Mouse (Mus musculus) layer of hippocampus, adult 9-11 months (tissue): ENCODE results near the gene Trim56.
A peak's percentile ranks its signal among the peaks of the same experiment; 100 is the strongest.

Source experiments
- DNase-seq: peaks from one replicate; pipeline ENCODE4 v3.0.0; 2022

The Trim56 gene

GRCm38 (mm10) chr5:137073141-137073540 is 42.9 kb downstream of the Trim56 start:
- no peak for DNase-seq

GRCm38 (mm10) chr5:137072079-137072960 is 43.7 kb downstream of the Trim56 start, which contains the start of gene Serpine1:
Gene Serpine1 (minus strand): TSS chr5:137072268.
- peak; percentile 76 for DNase-seq

GRCm38 (mm10) chr5:137070881-137071605 is 45.0 kb downstream of the Trim56 start:
- no peak for DNase-seq

DNA sequence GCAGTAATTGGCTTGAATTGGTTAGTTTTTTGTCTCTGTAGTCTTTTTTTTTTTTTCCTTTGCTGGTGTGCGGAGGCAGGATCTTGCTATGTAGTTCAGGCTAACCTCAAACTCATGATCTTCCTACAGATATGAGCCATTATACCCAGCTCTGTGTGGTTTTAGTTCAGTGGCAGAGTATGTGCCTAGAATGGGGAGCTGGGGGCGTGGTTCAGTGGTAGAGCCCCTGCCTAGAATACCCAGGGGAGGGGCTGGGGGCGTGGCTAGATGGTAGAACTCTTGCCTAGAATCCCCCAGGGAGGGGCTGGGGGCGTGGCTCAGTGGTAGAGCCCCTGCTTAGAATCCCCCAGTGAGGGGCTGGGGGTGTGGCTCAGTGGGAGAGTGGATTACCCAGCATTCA is 47.3 kb downstream of the Trim56 start:
- no peak for DNase-seq

GRCm38 (mm10) chr5:137065923-137066322 is 50.1 kb downstream of the Trim56 start:
- no peak for DNase-seq

DNA sequence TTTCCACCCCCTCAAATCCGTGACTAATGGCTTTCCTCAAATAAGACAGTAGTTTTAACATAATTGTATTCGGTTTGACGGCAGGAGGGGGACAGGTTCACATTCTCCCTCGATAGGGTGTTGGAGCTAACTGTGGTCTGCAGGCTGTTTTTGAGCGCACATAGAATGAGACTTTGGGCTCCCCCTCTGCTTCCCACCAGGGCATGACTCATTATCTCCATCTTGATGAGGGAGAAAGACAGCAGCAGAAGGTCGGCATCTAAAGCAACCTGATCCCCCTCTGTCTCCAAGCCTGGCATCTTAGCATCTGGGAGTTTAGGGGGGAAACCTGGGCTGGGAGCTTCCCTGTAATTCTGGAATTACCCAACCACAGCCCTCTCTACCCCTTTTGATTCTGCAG is 50.6 kb downstream of the Trim56 start:
- no peak for DNase-seq

DNA sequence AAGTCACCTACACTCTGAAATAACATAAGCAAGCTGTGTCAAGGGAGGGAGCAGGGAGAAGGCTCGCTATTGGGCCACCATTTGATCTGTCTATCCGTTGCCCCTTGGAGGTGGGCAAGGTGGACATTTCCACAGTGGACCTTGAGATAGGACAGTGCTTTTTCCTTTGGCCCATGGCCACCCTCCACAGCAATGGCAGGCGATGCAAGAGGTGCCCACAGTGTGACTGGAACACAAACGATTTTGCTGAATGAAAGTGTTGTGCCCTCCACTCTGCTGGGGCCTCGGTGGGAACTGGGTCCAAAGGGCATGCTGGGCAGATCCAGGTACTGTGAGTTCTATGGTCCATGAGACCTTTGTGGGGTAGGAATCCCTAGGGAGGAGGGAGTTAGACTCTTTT is 53.4 kb downstream of the Trim56 start:
- no peak for DNase-seq

DNA sequence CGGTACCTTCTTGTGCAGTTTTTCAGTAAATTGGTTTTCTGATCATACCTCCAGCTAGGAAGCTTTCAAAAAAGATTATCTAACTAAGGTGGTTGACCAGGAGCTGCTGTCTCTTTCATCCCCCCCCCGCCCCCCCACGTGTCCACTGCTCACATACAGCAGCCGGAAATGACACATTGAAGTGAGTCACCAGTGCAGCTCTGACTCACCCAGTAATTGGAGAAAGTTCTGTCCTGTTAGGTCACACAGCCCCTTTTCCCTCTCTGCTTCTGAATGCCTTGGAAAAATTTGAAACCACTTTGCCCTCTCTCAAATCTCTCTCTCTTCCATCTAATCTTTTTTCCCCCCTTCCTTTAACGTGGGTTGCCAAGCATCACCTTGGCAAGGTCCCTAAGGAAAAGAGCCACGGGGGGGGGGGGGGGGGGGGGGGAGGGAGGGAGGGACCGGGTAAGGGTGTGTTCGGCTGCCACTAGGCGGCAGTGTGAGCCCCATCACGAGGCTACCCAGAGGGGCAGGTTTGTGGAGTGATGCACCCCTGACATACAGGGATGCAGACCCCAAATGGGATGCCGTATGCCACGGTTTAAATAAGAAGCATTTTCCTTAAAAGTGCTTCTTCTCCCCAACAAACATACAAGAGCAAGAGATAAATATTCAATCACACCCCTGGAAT is 54.1 kb downstream of the Trim56 start:
- DNase-seq: peak; percentile 44
